Mouse (Mus musculus) liver, adult (tissue): Measurements from ENCODE around the gene Cd248.

Source experiments
- GATA4 ChIP-seq: IDR thresholded peaks from 2 replicates; pipeline ENCODE4 v1.6.1; 2014; ENCODE audit warnings: mild to moderate bottlenecking, low read length; ENCODE audit not compliant: insufficient replicate concordance

Gene Cd248

DNA sequence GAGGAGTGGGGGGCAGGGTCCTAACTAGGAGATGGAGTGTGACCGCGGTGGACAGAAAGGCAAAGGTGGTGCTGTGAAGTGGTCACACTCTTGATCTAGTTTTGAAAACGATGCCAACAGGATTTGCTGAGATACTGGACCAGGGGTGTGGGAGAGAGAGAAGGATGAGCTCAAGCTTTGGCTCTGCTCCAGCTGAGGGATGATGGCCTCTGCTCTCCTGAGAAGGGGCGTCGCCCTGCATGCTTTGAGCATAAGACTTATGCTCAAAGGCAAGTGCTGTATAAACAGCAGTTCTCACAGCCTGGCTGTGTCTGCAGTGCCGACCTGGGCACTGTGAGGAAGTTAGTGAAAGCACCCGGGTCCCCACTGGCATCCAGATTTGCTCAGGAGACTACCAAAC, 2.8 kb upstream of the Cd248 start:
- TF ChIP-seq GATA4 = no peak

DNA sequence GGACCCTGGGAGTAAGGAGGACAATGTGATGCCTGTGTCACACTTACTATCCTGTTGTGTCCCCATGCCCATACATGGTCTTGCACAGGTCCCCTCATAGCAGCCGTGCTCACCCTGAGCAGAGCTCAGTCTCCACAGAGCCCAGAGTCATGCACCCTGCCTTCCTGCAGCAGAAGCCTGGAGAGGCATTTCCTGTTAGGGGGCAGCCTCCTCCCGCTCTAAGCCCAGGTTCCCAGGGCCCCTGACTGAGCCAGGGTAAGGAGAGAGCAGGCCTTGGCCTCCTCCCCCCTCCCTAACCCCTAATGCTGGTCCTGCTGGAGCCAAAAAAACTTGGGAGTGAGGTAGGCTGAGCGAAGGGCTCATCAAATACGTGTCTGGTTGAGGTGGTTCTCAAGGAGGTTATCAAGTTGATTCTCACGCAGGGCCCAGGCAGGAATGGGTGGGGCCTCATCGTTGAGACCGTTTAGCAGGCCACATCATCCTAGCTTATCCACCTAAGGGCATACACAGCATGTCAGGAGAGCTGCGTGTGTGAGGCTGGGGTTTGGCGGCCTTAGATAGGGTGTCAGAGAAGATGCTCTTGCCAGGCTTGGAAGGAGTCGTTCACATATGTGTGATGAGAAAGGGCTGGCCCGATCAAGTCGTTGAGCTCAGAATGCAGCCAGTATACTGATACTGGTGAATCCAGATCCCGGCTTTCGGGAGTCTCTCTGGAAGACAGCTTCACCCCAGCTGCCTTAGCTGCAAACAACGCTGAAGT, 658 bp upstream of the Cd248 start:
- no peak for TF ChIP-seq GATA4

- no peak for TF ChIP-seq GATA4
Observed at GRCm38 (mm10) chr19:5068570-5069234, 824 bp downstream of the Cd248 start.

GRCm38 (mm10) chr19:5069486-5069885, 1.6 kb downstream of the Cd248 start:
- TF ChIP-seq GATA4 = no peak

GRCm38 (mm10) chr19:5069978-5070377, 2.1 kb downstream of the Cd248 start:
- no peak for TF ChIP-seq GATA4

DNA sequence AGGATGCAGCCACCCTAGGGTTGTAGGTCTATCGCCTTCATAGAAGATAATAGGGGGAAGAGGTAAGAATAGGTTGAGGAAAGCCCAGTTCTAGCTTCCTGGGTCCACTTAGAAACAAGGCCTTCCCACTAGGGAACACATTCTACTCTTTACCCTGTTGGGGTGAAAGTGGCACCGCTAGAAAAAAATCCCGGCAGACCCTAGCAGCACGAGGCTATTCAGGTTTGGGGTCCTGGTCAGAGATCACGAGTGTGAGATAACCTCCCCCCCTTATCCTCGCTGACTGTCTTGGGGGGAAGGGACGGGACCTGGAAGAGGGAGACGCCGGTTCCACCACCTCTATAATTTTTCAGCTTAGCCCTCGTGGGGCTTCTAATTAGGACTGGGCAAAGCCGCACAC, 3.2 kb downstream of the Cd248 start:
- TF ChIP-seq GATA4 = no peak

DNA sequence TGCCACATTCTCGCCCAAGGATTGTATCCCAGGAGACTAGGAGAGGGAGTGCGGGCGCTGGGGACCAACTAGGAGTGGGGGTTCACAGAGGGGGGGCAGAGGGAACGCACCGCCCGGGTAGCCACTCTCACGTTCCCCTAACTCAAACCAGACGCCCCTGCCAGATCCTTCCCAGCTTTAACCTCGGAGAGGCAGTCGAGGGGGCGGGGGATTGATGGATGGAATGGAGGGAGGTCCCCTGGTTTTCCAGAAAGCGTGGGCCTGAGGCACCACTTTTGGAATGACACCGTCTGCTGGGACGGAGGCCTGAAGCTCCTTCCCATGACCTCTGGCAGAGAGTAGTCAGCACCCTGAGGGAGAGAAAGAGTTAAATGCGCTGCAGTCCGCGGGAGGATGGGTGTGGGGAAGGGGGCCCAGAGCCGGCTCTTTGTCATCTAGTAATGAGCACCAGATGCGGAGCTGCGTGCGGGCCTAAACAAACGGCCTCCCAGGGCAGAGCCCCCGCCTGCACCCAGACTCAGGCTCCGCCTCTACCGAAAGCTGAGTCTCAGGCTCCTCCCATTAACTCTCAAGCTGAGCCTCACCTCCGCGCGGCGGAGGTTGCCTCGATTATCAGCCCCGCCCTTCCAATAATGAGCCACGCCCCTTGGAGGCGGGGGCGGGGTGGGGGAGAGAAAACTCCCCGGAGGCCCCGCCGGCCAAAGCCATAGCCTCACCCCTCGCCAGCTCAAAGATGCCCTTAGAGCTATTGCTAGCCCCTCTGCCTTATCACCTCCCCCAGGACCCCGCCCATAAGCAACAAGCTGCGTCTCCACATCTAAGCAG, 3.9 kb downstream of the Cd248 start:
- no peak for TF ChIP-seq GATA4

DNA sequence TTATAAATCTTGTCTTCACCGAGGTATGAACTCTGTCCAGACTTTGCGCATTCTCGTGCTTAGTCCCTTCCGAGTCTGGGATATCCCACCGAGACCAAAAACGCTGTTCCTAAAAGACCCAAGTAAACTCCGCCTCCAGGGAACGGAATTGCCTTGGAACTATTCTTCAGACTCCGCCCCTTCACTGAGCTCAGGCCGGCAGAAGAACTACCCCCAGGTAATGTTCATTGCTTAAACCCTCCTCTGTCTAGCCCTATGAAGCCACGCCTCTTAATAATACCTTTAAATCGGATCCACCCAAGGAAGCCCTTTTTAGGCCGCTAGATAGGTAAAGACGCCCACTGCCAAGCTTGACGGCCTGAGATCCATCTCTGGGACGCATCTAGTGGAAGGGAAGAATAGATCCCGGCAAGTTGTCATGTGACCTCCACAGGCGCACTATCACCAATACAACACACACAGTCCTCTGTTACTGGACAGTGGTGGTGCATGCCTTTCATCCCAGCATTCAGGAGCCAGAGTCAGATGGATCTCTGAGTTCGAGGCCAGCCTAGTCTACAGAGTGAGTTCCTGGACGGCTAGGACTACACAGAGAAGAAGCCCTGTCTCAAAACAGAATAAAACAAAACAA, 4.6 kb downstream of the Cd248 start:
- TF ChIP-seq GATA4 = no peak

DNA sequence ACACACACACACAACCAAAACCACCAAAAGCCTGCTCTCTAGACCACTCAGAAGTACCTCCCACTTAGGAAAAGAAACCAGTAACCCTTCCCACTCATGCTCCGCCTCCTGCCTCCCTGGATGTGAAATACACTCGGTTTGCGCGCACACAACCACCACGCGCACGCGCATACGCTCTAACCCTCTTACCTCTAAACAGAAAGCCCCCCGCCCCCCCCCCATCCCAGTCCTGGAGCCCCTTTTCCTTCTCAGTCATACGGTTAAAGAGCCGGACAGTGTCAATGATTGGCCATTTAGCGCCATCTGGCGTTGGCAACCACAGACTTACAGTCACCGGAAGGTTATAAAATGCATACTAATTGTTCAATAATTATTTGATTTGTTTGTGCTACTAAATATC, 5.2 kb downstream of the Cd248 start:
- TF ChIP-seq GATA4 = no peak

GRCm38 (mm10) chr19:5073518-5073917, 5.6 kb downstream of the Cd248 start:
- TF ChIP-seq GATA4 = no peak

DNA sequence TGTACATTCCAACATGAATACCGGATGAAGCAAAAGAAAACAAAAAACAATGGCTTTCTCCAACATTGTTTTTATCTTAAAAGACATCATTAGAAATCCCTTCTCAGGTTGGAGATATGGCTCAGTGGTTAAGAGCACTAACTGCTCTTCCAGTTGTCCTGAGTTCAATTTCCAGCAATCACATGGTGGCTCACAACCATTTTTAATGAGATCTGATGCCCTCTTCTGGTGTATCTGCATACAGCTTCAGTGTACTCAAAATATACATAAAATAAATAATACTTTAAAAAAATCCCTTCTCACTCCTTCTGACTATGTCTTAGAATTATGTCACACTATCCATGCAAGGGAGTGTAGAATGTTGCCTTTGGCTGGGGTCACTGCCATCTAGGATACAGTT, 11.4 kb downstream of the Cd248 start:
- no peak for TF ChIP-seq GATA4

DNA sequence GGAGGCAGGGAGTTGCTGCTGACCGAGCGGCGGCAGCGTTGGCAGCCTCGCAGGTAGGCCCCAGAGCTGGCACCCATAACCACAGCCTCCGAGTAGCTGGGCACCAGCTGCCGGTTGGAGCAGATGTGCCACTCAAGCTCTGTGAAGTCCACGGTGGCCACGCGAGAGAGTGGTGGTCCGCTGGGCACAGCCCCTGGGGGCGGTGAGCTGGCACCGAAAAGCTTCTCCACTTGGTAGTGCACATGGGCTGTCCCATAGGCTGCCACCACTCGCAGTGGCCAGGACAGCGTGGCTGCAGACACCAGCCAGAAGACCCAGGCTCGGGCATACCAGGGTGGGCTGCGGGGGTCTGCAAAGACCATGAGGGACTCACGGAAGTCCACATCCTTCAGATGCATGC, 14.1 kb downstream of the Cd248 start:
- TF ChIP-seq GATA4 = no peak

- no peak for TF ChIP-seq GATA4
Observed at GRCm38 (mm10) chr19:5082596-5082995, 14.7 kb downstream of the Cd248 start.

DNA sequence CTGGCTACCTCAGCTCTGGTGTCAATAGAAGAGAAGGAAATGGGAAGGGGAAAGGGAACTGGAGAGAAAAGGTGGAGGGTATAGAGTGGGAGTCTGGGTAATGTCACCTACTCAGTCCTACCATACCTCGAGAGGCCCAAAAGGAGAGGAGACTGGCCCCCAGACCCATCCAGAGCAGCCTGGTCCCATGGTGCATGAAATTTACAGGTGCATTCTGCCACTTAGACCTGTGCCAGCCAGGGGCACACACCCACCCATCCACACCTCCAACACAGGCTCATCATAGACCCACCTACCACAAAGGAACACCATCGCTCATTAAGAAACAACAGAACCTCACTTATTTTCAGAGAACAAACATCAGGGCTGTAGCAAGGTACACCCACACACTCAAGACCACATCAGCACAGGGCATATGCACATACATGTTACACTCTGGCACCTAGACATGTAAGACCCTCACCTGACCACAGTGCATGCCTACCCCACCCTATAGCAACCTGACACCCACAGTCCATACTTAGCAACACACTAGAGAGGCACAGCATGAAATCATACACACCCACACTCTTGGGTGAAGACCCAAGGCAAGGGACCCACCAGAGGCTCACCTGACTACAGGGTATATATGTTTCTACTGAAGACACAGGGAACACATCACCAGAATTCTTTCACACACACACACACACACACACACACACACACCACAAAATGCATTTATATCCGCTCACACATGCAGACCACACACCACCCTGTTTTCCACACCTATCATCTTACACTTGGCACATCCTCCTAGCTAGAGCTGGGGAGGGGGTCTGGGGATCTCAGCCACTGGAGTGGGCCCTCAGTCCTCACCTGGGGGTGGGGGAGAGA, 16.3 kb downstream of the Cd248 start:
- no peak for TF ChIP-seq GATA4

DNA sequence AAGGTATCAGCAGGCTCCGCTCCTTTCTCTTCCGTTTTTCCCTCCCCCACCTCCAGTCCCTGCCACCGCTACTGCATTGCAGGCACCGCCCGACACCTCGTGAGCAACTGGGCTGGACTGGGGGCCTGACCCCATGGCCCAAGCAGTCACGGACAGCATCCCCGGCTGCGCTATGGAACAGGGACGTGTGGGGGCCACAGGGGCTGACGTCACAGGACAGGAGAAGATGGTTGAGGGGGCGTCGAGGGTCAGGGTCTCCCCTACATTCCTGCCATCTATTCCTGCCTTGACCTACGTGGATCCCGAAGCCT, 16.9 kb downstream of the Cd248 start:
- TF ChIP-seq GATA4 = no peak
